Mouse (Mus musculus) testis, adult 2 months (tissue): Measurements from ENCODE around the gene Specc1. TPM values are rescaled to one million over a fixed set of nuclear protein-coding genes. Genes with fewer than 3 reads are reported as not detected.

Experiments used
- H3K27ac ChIP-seq: fragments of 200-500 bp; 2 replicates; pipeline ENCODE4 v1.5.1; 2012; ENCODE audit warnings: low read depth, low read length; ENCODE audit not compliant: control insufficient read depth, insufficient read depth
- H3K27me3 ChIP-seq: fragments of 200-500 bp; 2 replicates; pipeline ENCODE4 v1.6.1; 2012; ENCODE audit warnings: mild to moderate bottlenecking, low read length, moderate library complexity; ENCODE audit not compliant: control insufficient read depth, insufficient read depth
- H3K36me3 ChIP-seq: fragments of 200-500 bp; 2 replicates; pipeline ENCODE4 v1.6.1; 2012; ENCODE audit warnings: mild to moderate bottlenecking, low read length; ENCODE audit not compliant: control insufficient read depth, insufficient read depth
- H3K4me1 ChIP-seq: fragments of 200-500 bp; 2 replicates; pipeline ENCODE4 v1.6.1; 2012; ENCODE audit warnings: low read length; ENCODE audit not compliant: control insufficient read depth, insufficient read depth
- H3K4me3 ChIP-seq: fragments of 200-500 bp; 2 replicates; pipeline ENCODE4 v1.5.1; 2012; ENCODE audit warnings: low read depth, mild to moderate bottlenecking, low read length, moderate library complexity, mixed read lengths; ENCODE audit not compliant: control insufficient read depth
- CTCF ChIP-seq: fragments of 200-500 bp; IDR thresholded peaks from 2 replicates; pipeline ENCODE4 v1.5.1; 2012; ENCODE audit warnings: low read depth, mild to moderate bottlenecking, inconsistent platforms, low read length, moderate library complexity; ENCODE audit not compliant: control insufficient read depth, insufficient read depth, insufficient replicate concordance
- POLR2A ChIP-seq: fragments of 200-500 bp; IDR thresholded peaks from 2 replicates; pipeline ENCODE4 v1.6.1; 2012; ENCODE audit warnings: low read depth, mild to moderate bottlenecking, inconsistent platforms, low read length, moderate library complexity; ENCODE audit not compliant: control insufficient read depth
- polyA plus RNA-seq: library from polyadenylated mRNA; depleted of rRNA; stranded (reverse); fragments of >200 nt; gene quantifications from 2 replicates; pipeline ENCODE4 v1.2.3, GENCODE M21; 2012

Specc1 gene
- polyA plus RNA-seq, 1 experiment, result 10.0 TPM

DNA sequence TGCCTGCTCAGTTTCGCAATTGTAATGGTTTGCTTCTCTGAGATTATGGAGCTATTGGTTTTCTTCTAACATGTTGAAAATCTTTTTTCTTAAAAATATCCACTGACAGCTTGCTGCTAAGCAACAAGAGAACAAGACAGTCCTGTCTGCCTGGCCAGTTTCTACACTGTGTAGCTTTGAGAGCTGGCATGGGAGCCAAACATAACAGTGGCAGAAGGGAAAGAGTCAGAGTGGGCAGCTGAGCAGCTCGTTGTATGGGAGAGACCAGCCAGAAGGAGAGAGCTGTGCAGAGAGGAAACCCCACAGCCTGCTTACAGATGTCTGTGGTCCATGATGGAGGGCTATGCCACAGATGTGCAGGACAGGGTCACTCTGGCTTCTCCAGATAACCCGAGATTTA, 235.5 kb downstream of the Specc1 start:
- Histone ChIP-seq H3K27ac (no peak overlapping the region), H3K27me3 (no peaks in the 10 kb centered on the region), H3K36me3 (no peaks in the 10 kb centered on the region), H3K4me1 (no peaks in the 10 kb centered on the region), H3K4me3 (no peak overlapping the region)
- TF ChIP-seq POLR2A, result no peak
- no peak for TF ChIP-seq CTCF

DNA sequence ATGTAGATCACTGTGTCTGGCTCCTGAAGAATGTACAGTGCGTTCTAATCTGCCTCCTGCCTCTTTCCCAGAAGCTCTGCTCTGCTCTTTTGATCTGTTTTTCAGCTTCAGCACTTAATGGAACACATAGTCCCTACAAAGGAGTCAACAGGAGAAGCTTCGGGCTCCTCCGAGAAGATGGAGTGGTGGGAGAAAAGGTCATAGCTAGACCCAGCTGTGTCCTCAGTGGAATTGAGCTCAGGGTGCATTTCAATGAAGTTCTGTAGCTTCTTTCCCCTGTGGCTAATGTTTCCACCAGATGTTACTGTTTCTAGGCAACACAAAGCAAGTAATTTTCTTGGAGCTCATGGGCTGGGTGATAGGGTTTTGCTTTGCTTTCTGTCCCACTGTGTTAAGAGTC, 236.6 kb downstream of the Specc1 start:
- Histone ChIP-seq H3K36me3 (no peaks in the 10 kb centered on the region), H3K27me3 (no peaks in the 10 kb centered on the region), H3K4me1 (no peaks in the 10 kb centered on the region), H3K4me3 (no peak overlapping the region), H3K27ac (no peak overlapping the region)
- TF ChIP-seq POLR2A, result no peak
- no peak for TF ChIP-seq CTCF

DNA sequence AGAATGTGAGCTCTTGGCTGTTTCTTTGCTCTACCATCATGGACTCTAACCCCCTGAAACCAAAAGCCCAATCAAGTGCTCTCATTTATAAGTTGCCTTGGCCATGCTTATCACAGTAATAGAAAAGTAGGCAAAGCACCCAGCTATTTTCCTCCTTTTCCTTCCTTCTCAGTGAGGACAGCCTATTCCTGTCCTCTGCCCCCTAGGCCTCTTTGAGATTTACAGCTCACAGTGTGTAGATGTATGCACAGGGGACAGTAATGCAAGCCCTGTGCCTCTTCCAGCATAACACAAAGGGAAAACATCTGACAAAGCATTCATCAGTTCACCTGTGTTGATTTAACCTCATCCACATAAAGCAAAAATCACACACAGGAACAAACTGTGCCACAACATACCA, 237.7 kb downstream of the Specc1 start:
- no peaks in the 10 kb centered on the region for H3K4me1 ChIP-seq
- H3K4me3 ChIP-seq, result no peak overlapping the region
- TF ChIP-seq CTCF (no peak), POLR2A (no peak)
- no peak overlapping the region for H3K27ac ChIP-seq
- H3K27me3 ChIP-seq, result no peaks in the 10 kb centered on the region
- H3K36me3 ChIP-seq, result no peaks in the 10 kb centered on the region

DNA sequence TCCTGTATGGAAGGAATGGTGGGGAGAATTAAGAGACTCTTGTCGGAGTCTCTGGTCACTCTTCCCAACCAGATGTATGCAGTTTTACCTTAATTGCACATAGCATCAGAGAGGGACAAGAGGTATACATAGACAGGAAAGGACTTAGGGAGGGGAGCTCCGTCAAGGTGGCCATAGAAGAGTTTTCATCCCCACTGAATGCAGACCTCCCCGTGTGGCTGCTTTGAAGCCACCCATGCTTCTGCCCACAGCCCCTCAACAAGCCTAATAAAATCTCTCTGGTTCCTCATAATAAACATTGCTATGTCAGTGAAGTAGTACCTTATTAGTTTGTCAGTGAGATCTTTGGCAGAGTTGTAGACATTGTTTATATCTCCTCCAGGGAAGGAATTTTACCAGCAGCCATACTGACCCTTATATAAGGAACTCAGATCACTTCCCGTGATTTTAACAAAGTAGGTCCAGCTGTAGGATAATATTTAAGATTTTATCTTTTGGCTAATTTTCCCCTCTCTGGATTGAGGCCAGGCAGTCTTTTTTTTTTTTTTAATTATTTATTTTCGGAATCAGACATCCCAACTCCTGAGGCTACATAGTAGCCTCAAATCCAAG, 244.4 kb downstream of the Specc1 start:
- H3K27me3 ChIP-seq, result no peaks in the 10 kb centered on the region
- TF ChIP-seq POLR2A, result no peak
- no peak for TF ChIP-seq CTCF
- H3K36me3 ChIP-seq, result no peaks in the 10 kb centered on the region
- no peak overlapping the region for H3K27ac ChIP-seq
- no peak overlapping the region for H3K4me3 ChIP-seq
- no peaks in the 10 kb centered on the region for H3K4me1 ChIP-seq

DNA sequence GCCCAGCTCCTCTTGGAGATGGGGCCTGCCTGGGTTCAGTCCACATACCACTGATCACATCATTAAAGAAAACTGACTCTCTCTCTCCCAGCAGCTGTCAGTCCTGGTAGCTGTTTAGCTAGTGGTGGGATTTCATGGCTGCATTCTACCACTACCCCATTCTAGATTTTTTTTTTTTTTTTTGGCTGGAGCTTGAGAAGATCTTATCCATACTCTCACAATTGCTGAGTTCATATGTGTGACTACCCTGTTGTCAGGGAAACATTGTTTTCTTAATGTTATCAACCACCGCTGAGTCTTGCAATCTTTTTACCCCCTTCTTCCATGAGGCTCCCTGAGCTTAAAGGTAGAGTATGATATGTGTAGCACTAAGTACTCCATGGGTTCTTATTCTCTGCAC, 246.1 kb downstream of the Specc1 start:
- H3K27me3 ChIP-seq, result no peaks in the 10 kb centered on the region
- H3K4me1 ChIP-seq, result no peaks in the 10 kb centered on the region
- H3K36me3 ChIP-seq, result no peaks in the 10 kb centered on the region
- H3K27ac ChIP-seq, result no peak overlapping the region
- TF ChIP-seq CTCF (no peak), POLR2A (no peak)
- H3K4me3 ChIP-seq, result no peak overlapping the region

DNA sequence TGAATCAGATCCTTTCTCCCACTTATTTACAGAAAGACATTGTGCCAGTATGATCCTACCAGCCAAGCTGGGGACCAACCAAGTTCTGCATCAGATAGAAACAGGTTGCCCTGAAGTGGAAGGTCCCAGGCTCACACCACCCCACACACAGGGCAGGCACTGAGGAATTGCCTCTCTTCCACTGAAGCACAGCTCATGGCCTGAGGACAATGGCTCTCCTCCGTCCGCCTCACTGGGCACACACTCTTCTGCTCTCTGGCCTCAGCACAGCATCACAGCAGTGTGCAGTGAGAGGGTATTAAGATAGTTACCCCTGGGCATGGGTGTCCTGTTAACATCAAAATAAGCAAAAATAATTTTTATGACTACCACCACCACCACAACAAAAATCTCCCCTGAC, 252.5 kb downstream of the Specc1 start:
- Histone ChIP-seq H3K27me3 (no peaks in the 10 kb centered on the region), H3K36me3 (no peaks in the 10 kb centered on the region), H3K27ac (no peak overlapping the region), H3K4me1 (no peaks in the 10 kb centered on the region), H3K4me3 (no peak overlapping the region)
- no peak for TF ChIP-seq CTCF
- no peak for TF ChIP-seq POLR2A

DNA sequence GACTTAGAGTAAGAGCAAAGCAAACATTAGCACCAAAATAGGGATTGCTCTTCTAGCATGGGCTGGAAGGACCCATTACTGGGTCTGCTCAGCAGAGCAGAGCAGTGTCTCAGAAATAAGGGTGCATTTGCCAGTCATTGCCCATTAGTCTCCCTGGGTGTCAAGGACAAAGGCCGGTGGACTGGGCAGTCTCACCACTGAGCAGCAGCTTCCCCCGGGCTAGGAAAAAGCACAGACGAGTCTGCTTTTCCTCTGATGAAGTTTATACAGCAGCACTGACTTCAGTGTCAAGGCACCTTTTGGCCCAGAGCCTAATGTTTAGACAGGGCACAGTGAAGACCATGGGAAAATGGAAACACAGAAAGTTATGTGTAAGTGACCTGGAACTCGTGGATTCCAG, 253.3 kb downstream of the Specc1 start:
- Histone ChIP-seq H3K4me3 (no peak overlapping the region), H3K4me1 (no peaks in the 10 kb centered on the region), H3K27ac (no peak overlapping the region), H3K36me3 (no peaks in the 10 kb centered on the region), H3K27me3 (no peaks in the 10 kb centered on the region)
- no peak for TF ChIP-seq CTCF
- no peak for TF ChIP-seq POLR2A
